Mouse (Mus musculus) hindbrain, embryonic 11.5 days (tissue): ENCODE data around the gene Filip1. TPM values are rescaled to one million over a fixed set of nuclear protein-coding genes. Genes with fewer than 3 reads are reported as not detected.

Experiments
- ATAC-seq: fragments of 200-750 bp; cut with Nextera tagmentation; 2 replicates; pipeline ENCODE4 v1.8.0; 2017; ENCODE audit warnings: mild to moderate bottlenecking, moderate TSS enrichment, moderate library complexity; ENCODE audit not compliant: low FRiP score
- DNase-seq: peaks from one replicate; pipeline ENCODE4 v3.0.0-alpha.2; 2015; ENCODE audit warnings: low spot score
- H3K27ac ChIP-seq: fragments of 300-500 bp; sonication (generic); 2 replicates; pipeline ENCODE4 v1.5.1; 2014; ENCODE audit warnings: mild to moderate bottlenecking, low read depth, low read length
- H3K27me3 ChIP-seq: fragments of 300-500 bp; sonication (generic); 2 replicates; pipeline ENCODE4 v1.6.1; 2014; ENCODE audit warnings: mild to moderate bottlenecking, low read length, moderate library complexity, mixed read lengths; ENCODE audit not compliant: control insufficient read depth, insufficient read depth
- H3K36me3 ChIP-seq: fragments of 300-500 bp; sonication (generic); 2 replicates; pipeline ENCODE4 v1.6.1; 2014; ENCODE audit warnings: mild to moderate bottlenecking, low read length, moderate library complexity, mixed read lengths; ENCODE audit not compliant: control insufficient read depth, insufficient read depth
- H3K4me1 ChIP-seq: fragments of 300-500 bp; sonication (generic); replicated peaks from 2 replicates; pipeline ENCODE4 v1.6.1; 2014; ENCODE audit warnings: low read length, mixed read lengths; ENCODE audit not compliant: control insufficient read depth, insufficient read depth
- H3K4me2 ChIP-seq: fragments of 300-500 bp; sonication (generic); replicated peaks from 2 replicates; pipeline ENCODE4 v1.6.1; 2014; ENCODE audit warnings: mild to moderate bottlenecking, low read depth, low read length
- H3K4me3 ChIP-seq: fragments of 300-500 bp; sonication (generic); 2 replicates; pipeline ENCODE4 v1.5.1; 2014; ENCODE audit warnings: low read depth, low read length
- H3K9ac ChIP-seq: fragments of 300-500 bp; sonication (generic); 2 replicates; pipeline ENCODE4 v1.6.1; 2014; ENCODE audit warnings: low read depth, low read length
- H3K9me3 ChIP-seq: fragments of 300-500 bp; sonication (generic); 2 replicates; pipeline ENCODE4 v1.6.1; 2016; ENCODE audit warnings: low read length; ENCODE audit not compliant: control insufficient read depth
- WGBS: fragments of 180-500 bp; shearing (Covaris S2); extraction: QIAGEN DNeasy Blood & Tissue Kit; methylation state at CpG from one replicate; pipeline ENCODE4 v1.1.7; 2014; 5-methylcytosine and 5-hydroxymethylcytosine counted together
- polyA plus RNA-seq: library from polyadenylated mRNA; unstranded; fragments of >200 nt; fragmentation: Nextera tagmentation; extraction: Ambion mirVana; gene quantifications from 2 replicates; pipeline ENCODE4 v1.2.1, GENCODE M21; 2014

Filip1 gene
- polyA plus RNA-seq, 1 experiment from 2014 or later, result 5.6 TPM

DNA sequence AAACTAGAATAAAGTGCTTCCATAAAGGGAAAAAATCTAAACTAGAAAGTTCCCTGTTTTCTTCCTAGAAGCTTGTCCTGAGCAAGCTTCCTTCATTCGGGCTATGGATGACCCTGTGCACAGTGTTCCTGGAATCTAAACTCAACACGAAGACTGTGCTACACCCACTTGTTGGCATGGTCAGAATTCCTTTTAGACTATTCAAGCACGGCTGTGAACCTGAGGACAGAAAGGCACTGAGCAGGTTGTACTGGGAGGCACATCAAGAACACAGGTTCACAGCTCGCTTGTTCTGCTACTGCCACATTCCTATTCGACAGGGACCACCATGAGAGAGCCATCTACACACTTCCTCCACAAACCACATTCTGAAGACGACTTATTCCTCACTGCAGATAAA, 150.1 kb downstream of the Filip1 start:
- no peak overlapping the region for H3K4me2 ChIP-seq
- no peak overlapping the region for H3K27ac ChIP-seq
- no peaks in the 10 kb centered on the region for H3K36me3 ChIP-seq
- WGBS, result 81% methylated on average over 6 of the region's 6 CpGs
- no peaks in the 10 kb centered on the region for H3K27me3 ChIP-seq
- no peaks in the 10 kb centered on the region for H3K9me3 ChIP-seq
- no peak for ATAC-seq
- H3K4me1 ChIP-seq, result no peaks in the 10 kb centered on the region
- no peak overlapping the region for H3K4me3 ChIP-seq
- H3K9ac ChIP-seq, result no peak overlapping the region
- no peak for DNase-seq

DNA sequence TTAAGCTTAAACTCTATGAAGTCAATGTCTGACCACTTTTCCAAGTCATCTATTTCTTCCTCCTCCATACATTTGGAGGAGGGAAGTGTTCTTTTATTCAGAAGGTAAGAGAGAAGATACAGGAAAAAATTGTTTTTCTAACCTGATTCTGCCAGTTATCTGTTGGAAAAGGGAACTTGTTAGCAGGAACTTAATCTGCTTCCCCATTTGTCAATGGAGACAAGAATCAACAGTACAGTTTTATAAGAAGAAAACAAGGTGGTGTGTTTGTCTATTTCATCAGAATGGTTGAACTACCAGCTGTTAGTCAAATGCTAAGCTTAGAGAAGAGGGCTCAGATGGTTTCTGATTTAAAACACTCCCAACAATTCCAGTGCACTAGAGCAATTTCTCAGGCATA, 165.6 kb downstream of the Filip1 start:
- ATAC-seq (no peak), DNase-seq (no peak)

DNA sequence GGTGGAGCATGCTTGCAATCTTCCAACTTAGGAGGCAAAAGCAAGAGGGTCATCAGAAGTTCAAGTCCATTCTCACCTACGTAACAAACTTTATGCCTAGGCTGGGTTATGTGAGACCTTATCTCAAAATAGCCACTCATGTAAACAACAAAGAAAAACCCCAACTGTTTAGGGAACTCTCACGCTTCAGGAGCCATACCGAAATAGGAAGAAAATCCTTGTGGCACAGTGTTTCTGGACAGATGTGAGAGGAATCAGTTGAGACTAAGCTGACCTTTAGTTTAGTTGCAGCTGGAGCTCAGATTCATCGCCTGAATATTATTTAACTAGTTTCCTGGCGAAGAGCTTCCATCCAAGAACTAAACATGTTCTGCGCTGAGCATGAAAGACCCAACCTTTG, 170.0 kb downstream of the Filip1 start:
- Histone ChIP-seq H3K4me2 (no peak overlapping the region), H3K4me3 (no peak overlapping the region), H3K9ac (no peak overlapping the region), H3K4me1 (no peaks in the 10 kb centered on the region), H3K36me3 (no peaks in the 10 kb centered on the region), H3K27me3 (no peaks in the 10 kb centered on the region), H3K27ac (no peak overlapping the region), H3K9me3 (no peaks in the 10 kb centered on the region)
- WGBS, result 87% methylated on average over 6 of the region's 6 CpGs
- ATAC-seq, result no peak
- no peak for DNase-seq

More for the DNA sequence above, 165.6 kb downstream of the Filip1 start:
- H3K4me2 ChIP-seq, result no peak overlapping the region
- no peak overlapping the region for H3K4me3 ChIP-seq
- no peak overlapping the region for H3K27ac ChIP-seq
- H3K9me3 ChIP-seq, result no peaks in the 10 kb centered on the region
- no peaks in the 10 kb centered on the region for H3K27me3 ChIP-seq
- no peaks in the 10 kb centered on the region for H3K36me3 ChIP-seq
- no peak overlapping the region for H3K9ac ChIP-seq
- no peaks in the 10 kb centered on the region for H3K4me1 ChIP-seq

DNA sequence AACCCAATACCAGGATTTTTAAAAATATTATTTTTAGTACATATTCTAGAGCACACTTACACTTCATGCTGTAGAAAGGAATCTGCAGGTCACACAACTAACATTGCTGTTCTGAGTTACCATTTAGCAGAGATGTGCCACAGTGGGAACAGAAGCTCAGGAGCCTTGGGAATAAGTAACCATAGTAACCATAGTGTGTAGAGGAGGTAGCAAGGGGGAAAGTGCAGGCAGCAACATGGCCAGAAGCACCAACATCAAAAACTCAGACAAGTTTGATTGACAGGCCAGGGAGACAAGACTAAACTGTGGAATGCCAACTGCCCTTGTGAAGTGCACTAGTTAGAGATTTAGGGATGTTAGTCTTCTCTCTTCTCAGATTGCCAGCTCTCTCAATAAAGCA, 170.6 kb downstream of the Filip1 start:
- H3K36me3 ChIP-seq, result no peaks in the 10 kb centered on the region
- no peaks in the 10 kb centered on the region for H3K4me1 ChIP-seq
- H3K4me3 ChIP-seq, result no peak overlapping the region
- no peak for DNase-seq
- H3K9ac ChIP-seq, result no peak overlapping the region
- no peaks in the 10 kb centered on the region for H3K9me3 ChIP-seq
- no peak overlapping the region for H3K4me2 ChIP-seq
- H3K27me3 ChIP-seq, result no peaks in the 10 kb centered on the region
- no peak overlapping the region for H3K27ac ChIP-seq
- no peak for ATAC-seq

DNA sequence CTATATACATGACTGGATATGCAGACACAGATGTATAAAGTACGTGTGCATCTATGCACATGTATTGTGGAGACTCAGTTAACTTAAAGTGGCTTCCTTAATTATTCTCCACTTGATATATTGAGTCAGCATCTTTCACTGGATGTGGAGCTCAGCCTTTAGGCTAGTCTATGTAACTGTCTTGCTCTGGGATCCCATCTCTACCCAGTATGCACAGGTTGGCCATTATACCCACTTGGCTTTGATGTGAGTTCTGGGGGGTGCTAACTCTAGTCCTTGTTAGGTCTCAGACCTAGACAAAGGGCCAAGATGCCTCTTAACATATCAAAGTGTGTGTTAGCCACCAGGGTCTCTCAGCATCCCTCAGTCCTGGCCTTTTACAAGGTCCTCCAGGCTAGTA, 181.4 kb downstream of the Filip1 start:
- Histone ChIP-seq H3K27me3 (no peaks in the 10 kb centered on the region), H3K27ac (no peak overlapping the region), H3K4me2 (no peak overlapping the region), H3K9me3 (no peaks in the 10 kb centered on the region), H3K36me3 (no peaks in the 10 kb centered on the region), H3K4me3 (no peak overlapping the region), H3K9ac (no peak overlapping the region), H3K4me1 (no peaks in the 10 kb centered on the region; the same call in 1 of the 2 replicates)
- WGBS, result 84% methylated on average over 1 of the region's 1 CpGs
- ATAC-seq (peak; percentile 67), DNase-seq (no peak)

DNA sequence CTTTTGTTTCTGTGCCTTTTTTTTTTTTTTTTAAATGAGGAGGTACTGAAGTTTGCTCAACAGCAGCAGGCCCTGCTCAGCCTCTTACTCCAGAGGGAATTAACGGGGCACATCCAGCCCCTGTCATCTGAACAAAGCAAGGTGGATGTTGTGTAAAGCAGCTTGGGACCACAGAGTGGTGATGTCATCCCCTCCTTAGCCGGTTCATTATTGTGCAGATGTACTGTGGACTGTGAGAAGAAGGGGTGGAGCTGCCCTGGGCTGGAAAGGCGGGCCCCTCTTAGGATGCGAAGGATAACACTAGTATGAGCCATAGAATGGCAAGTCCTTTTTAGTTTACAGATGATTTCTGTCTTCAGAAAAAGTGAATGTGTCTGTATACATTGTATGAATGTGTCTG, 181.8 kb downstream of the Filip1 start:
- no peaks in the 10 kb centered on the region for H3K36me3 ChIP-seq
- no peaks in the 10 kb centered on the region; the same call in 1 of the 2 replicates for H3K4me1 ChIP-seq
- ATAC-seq, result peak; percentile 94
- H3K9ac ChIP-seq, result no peak overlapping the region
- peak overlapping the region; percentile 12; the same call in 1 of the 2 replicates for H3K4me3 ChIP-seq
- no peaks in the 10 kb centered on the region for H3K27me3 ChIP-seq
- H3K27ac ChIP-seq, result 0 out of 2 replicates have a peak overlapping the region, but pooled peaks have one; percentile 39
- peak overlapping the region; percentile 31 for H3K4me2 ChIP-seq
- 22% methylated on average over 4 of the region's 4 CpGs for WGBS
- DNase-seq, result peak; percentile 52
- no peaks in the 10 kb centered on the region for H3K9me3 ChIP-seq

DNA sequence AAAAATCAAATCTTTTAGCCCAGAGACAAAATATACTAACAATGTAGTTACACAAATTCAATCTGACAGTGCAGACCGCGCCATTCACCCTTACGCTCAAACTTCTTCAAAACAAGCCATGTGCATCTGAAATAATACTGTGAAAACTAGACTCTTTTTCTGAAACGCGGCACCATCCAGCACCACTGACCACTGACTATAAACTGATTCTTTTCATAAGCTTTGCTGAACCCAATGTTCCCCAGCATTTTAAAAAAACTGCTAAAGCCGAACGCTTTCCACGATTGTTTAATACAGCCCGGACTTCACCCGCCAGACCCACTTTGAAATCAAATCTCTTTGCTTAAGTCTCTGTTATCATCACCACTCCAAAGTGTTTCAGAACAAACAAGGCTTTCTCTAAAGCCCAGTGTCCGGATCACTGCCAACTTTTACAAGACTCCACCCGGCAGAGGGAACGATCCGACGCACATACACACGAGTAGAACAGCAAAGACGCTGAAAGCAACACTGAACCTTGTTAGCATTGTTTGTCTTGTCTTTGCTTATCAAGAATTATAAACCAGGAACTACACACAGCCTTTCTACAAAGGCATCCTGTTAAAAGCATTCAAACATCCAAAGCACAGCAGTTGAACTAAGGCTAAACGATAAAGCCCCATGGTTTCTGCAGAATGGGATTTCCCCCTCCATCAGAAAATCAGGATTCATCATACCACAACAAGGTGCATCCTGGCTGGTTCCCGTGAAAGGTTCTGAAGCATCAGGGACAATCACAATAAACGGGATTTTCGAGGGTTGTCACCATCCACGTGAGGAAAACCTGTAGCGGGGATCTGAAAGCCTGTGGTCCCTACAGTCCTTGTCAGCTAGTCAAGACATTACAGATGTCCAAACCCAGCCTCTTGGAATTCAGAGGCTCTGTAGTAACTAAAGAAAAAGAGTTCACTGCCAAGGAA, 182.5 kb downstream of the Filip1 start:
- no peaks in the 10 kb centered on the region for H3K27me3 ChIP-seq
- peak overlapping the region; percentile 12 for H3K4me3 ChIP-seq
- peak; percentile 30 for DNase-seq
- H3K9me3 ChIP-seq, result no peaks in the 10 kb centered on the region
- no peaks in the 10 kb centered on the region for H3K36me3 ChIP-seq
- peak overlapping the region; percentile 31 for H3K4me2 ChIP-seq
- 0 out of 2 replicates have a peak overlapping the region, but pooled peaks have one; percentile 39 for H3K27ac ChIP-seq
- ATAC-seq, result peak; percentile 8; the same call in 1 of the 2 replicates
- 65% methylated on average over 23 of the region's 23 CpGs for WGBS
- H3K4me1 ChIP-seq, result no peaks in the 10 kb centered on the region; the same call in 1 of the 2 replicates
- peak overlapping the region; percentile 7 for H3K9ac ChIP-seq

DNA sequence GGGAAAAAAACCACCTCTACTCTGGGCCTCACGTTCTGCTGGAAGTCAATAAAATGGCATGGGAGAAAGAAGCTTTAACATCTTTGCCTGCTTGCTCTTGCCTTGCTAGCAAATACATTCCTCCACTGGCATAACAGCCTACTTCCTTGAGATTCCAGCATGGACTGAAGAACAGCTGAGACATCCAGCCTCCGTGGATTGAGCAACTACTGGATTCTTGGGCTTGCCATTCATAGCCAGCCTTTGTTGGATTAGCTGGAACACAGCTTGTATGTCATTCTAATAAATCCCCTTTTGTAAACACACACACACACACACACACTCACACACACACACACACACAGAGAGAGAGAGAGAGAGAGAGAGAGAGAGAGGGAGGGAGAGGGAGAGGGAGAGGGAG, 185.6 kb downstream of the Filip1 start:
- Histone ChIP-seq H3K4me1 (no peaks in the 10 kb centered on the region; the same call in 1 of the 2 replicates), H3K9me3 (no peaks in the 10 kb centered on the region), H3K36me3 (no peaks in the 10 kb centered on the region), H3K27ac (no peak overlapping the region), H3K9ac (no peak overlapping the region), H3K27me3 (no peaks in the 10 kb centered on the region), H3K4me2 (no peak overlapping the region), H3K4me3 (no peak overlapping the region)
- WGBS, result 53% methylated on average over 2 of the region's 2 CpGs
- ATAC-seq (no peak), DNase-seq (no peak)

DNA sequence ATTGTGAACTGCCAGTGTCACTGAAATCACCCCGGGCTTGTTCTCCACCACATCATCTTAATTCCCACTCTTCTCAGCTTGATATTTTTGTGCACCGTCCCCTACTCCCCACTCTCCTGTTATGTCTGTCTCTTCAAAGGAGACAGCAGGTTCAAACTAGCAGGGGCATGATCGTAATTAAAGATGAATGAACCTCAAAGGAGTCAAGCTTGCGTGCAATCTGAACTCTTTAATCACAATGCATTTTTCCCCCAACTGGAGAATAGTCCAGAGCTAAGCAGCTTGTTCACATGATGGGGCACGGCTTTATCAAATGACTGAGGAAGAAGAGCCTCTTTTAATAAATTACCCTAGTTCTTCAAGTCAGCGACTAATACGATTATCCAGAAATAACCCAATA, 187.1 kb downstream of the Filip1 start:
- Histone ChIP-seq H3K9me3 (no peaks in the 10 kb centered on the region), H3K4me3 (no peak overlapping the region), H3K27ac (no peak overlapping the region), H3K36me3 (no peaks in the 10 kb centered on the region), H3K4me2 (no peak overlapping the region), H3K9ac (no peak overlapping the region), H3K27me3 (no peaks in the 10 kb centered on the region), H3K4me1 (no peaks in the 10 kb centered on the region; the same call in 1 of the 2 replicates)
- ATAC-seq, result no peak
- no peak for DNase-seq
- 33% methylated on average over 7 of the region's 7 CpGs for WGBS
